In the genomic region with DNA sequence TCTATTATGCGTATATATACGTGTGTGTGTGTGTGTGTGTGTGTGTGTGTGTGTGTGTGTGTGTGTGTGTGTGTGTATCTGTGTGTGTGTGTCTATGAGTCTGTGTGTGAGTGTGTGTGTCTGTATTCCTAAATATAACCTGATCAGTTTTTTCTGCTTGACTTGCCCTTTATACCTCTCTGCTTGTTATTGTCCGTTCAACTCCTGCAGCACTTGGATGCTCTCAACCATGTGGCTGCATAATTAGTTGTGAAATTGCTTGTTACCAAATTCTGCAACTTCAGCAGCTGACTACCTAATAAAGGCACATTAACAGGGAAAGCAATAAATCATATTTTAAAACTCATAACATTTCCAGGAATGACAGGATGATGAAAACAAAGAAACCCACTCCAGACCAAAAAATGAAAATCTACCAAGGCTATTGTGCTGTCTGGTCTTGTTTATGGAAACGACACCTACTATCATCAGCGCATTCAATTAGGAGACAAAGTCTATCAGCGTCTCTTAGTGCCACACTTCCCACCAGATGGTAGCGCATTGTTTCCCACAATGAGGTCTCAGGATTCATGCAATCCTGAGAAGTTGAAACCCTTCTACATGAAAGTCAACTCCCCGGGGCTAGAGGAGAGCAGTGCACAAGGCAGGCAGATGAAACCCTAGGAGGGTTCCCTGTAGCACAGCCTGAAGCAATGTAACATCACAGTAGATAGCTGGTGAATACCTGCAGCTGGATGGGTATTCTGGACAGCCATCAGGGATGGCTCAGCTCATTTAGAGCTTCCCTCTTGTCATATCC, we compare ENCODE assay signal across 16 mouse cellular contexts.
DNase-seq lines count a peak whose midpoint lies in the region; ATAC-seq lines count a peak whose summit lies in the region.
"Had no signal": no experiment of that assay in that cellular context is flagged by ENCODE, and none has a peak within 500 bp of the region (broad histone marks: within the 10 kb centered on the region; RNA-seq: fewer than 3 reads in every experiment).

No protein-coding gene starts in this region.

- H3K36me3 ChIP-seq in midbrain, embryonic 11.5 days (ENCODE audit: control insufficient read depth, insufficient read depth, low read length), result no peaks in the 10 kb centered on the region
- H3K36me3 ChIP-seq in midbrain, embryonic 10.5 days, result no peaks in the 10 kb centered on the region
- no peaks in the 10 kb centered on the region for H3K36me3 ChIP-seq in hindbrain, embryonic 13.5 days
- H3K36me3 ChIP-seq in midbrain, embryonic 16.5 days (ENCODE audit: control insufficient read depth, insufficient read depth, low read length), result no peaks in the 10 kb centered on the region
- H3K36me3 ChIP-seq: limb, embryonic 13.5 days; liver, embryonic 15.5 days had no signal

- no peaks in the 10 kb centered on the region for H3K4me1 ChIP-seq in midbrain, embryonic 11.5 days (ENCODE audit: control insufficient read depth, insufficient read depth, low read length)
- peaks cover 4% of the 10 kb centered on the region; the same call in 1 of the 2 replicates for H3K4me1 ChIP-seq in midbrain, embryonic 10.5 days
- peaks cover 12% of the 10 kb centered on the region for H3K4me1 ChIP-seq in hindbrain, embryonic 13.5 days (replicated peaks)
- peaks cover 8% of the 10 kb centered on the region; the same call in 1 of the 2 replicates for H3K4me1 ChIP-seq in midbrain, embryonic 16.5 days (ENCODE audit: control insufficient read depth, insufficient read depth, low read length)
- H3K4me1 ChIP-seq: limb, embryonic 13.5 days; liver, embryonic 15.5 days had no signal

- DNase-seq in midbrain, embryonic 11.5 days (ENCODE audit: low spot score, missing footprints), result no peak
- no peak for DNase-seq in midbrain, embryonic 10.5 days (ENCODE audit: low spot score)
- no peak for DNase-seq in MN1 (ENCODE audit: low spot score)
- no peak for DNase-seq in gastrocnemius, postnatal 4 days (ENCODE audit: low spot score in 2 of 2)
- DNase-seq: cerebellum, adult 9-10 months; gastrocnemius, postnatal 10 days; heart, postnatal 10 days; lung, postnatal 14 days; thymus, postnatal 36 days had no signal

- WGBS in midbrain, embryonic 11.5 days, result 77% methylated on average over 8 of the region's 8 CpGs
- 74% methylated on average over 8 of the region's 8 CpGs for WGBS in midbrain, embryonic 10.5 days
- 45% methylated on average over 8 of the region's 8 CpGs for WGBS in hindbrain, embryonic 13.5 days
- WGBS in midbrain, embryonic 16.5 days, result 52% methylated on average over 8 of the region's 8 CpGs

- H3K9ac ChIP-seq in midbrain, embryonic 11.5 days (ENCODE audit: low read length), result no peak overlapping the region
- H3K9ac ChIP-seq in hindbrain, embryonic 13.5 days, result no peak overlapping the region
- H3K9ac ChIP-seq in midbrain, embryonic 16.5 days (ENCODE audit: low read depth, low read length), result no peak overlapping the region
- H3K9ac ChIP-seq: limb, embryonic 13.5 days; liver, embryonic 15.5 days had no signal

- 0 out of 2 replicates have a peak, but pooled peaks have one; percentile 27 for ATAC-seq in midbrain, embryonic 11.5 days (ENCODE audit: low FRiP score)
- ATAC-seq in hindbrain, embryonic 13.5 days (ENCODE audit: low FRiP score), result peak; percentile 75
- peak; percentile 82 for ATAC-seq in midbrain, embryonic 16.5 days
- no peak for ATAC-seq in megakaryocyte-erythroid progenitor cell, adult 5-6 weeks (replicated peaks; ENCODE audit: low FRiP score, low TSS enrichment, poor library complexity, severe bottlenecking)
- ATAC-seq: intestine, embryonic 16.5 days had no signal

- H3K4me2 ChIP-seq in midbrain, embryonic 11.5 days, result no peak overlapping the region
- 0 out of 2 replicates have a peak overlapping the region, but pooled peaks have one; percentile 4 for H3K4me2 ChIP-seq in hindbrain, embryonic 13.5 days
- H3K4me2 ChIP-seq in midbrain, embryonic 16.5 days (ENCODE audit: low read length), result no peak overlapping the region
- H3K4me2 ChIP-seq: limb, embryonic 13.5 days; liver, embryonic 15.5 days had no signal

- H3K27me3 ChIP-seq in midbrain, embryonic 11.5 days (ENCODE audit: control insufficient read depth, insufficient read depth, low read length), result no peaks in the 10 kb centered on the region
- no peaks in the 10 kb centered on the region for H3K27me3 ChIP-seq in midbrain, embryonic 10.5 days (ENCODE audit: low read depth, poor library complexity, severe bottlenecking)
- H3K27me3 ChIP-seq in hindbrain, embryonic 13.5 days, result no peaks in the 10 kb centered on the region
- no peaks in the 10 kb centered on the region for H3K27me3 ChIP-seq in midbrain, embryonic 16.5 days (ENCODE audit: control insufficient read depth, insufficient read depth, low read depth, low read length)
- H3K27me3 ChIP-seq: limb, embryonic 13.5 days; liver, embryonic 15.5 days had no signal

- no peak overlapping the region; the same call in 1 of the 2 replicates for H3K27ac ChIP-seq in midbrain, embryonic 11.5 days (ENCODE audit: low read depth, low read length)
- no peak overlapping the region for H3K27ac ChIP-seq in midbrain, embryonic 10.5 days (replicated peaks)
- peak overlapping the region; percentile 80 for H3K27ac ChIP-seq in hindbrain, embryonic 13.5 days
- peak overlapping the region; percentile 63 for H3K27ac ChIP-seq in midbrain, embryonic 16.5 days (ENCODE audit: low read length)
- H3K27ac ChIP-seq: kidney, postnatal 0 days; limb, embryonic 13.5 days; liver, embryonic 15.5 days had no signal

- no peaks in the 10 kb centered on the region for H3K9me3 ChIP-seq in midbrain, embryonic 11.5 days (ENCODE audit: control insufficient read depth, low read length)
- no peaks in the 10 kb centered on the region for H3K9me3 ChIP-seq in midbrain, embryonic 10.5 days (replicated peaks)
- no peaks in the 10 kb centered on the region for H3K9me3 ChIP-seq in hindbrain, embryonic 13.5 days
- no peaks in the 10 kb centered on the region for H3K9me3 ChIP-seq in midbrain, embryonic 16.5 days (replicated peaks; ENCODE audit: control insufficient read depth, low read length, poor library complexity, severe bottlenecking)
- H3K9me3 ChIP-seq: limb, embryonic 13.5 days; liver, embryonic 15.5 days had no signal

- H3K4me3 ChIP-seq in midbrain, embryonic 11.5 days (ENCODE audit: low read depth, low read length), result no peak overlapping the region
- no peak overlapping the region for H3K4me3 ChIP-seq in midbrain, embryonic 10.5 days
- no peak overlapping the region for H3K4me3 ChIP-seq in hindbrain, embryonic 13.5 days
- H3K4me3 ChIP-seq in midbrain, embryonic 16.5 days (ENCODE audit: low read depth, low read length), result no peak overlapping the region
- H3K4me3 ChIP-seq: limb, embryonic 13.5 days; liver, embryonic 15.5 days had no signal

Comparison
In these comparisons a context has a peak if more than half of its experiments do, and no peak if none do; other contexts are left out.
1. H3K27ac ChIP-seq: peak in hindbrain, embryonic 13.5 days (single experiment) and midbrain, embryonic 16.5 days (single experiment); none in midbrain, embryonic 11.5 days (single experiment) and midbrain, embryonic 10.5 days (single experiment).